Mouse (Mus musculus): ENCODE measurements around the gene Klk7. TPM values are rescaled to one million over a fixed set of nuclear protein-coding genes. Genes with fewer than 3 reads are reported as not detected.

The Klk7 gene
- polyA plus RNA-seq, 1 experiment from 2014 or later = not detected

DNA sequence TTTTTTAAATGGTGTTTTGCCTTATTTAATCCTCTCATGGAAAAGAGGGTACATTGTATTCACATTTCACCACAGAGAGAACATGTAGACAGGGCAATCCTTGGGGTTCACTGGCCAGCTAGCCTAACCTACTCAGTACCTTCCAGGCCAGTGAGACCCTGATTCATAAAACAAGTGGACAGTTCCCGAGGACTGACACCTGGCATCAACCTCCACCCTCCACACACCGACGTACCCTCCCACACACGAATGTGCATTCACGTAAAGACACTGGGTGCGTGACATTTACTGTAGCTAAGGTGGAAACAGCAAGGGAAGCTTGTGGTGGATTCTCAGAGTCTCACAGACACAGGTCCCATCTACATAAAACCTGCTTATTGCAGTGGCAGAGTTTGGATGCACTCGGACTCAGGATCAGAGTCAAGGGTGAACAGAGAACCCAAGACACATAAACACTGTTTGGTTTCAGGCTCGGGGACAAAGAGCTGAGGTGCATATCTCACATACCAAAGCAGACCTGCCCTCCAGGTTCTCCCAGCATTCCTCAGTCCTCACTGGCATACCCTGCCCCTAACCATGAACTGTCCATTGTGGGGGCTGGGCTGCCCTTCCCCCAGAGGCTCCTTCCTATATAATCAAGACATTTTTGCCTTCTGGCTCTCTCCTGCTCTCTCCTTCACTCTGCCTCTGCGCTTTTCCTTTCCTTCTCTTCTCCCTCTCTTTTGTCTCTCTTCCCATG lies 43.7 kb downstream of the Klk7 start:
- Histone ChIP-seq H3K4me1 (replicated peaks; ENCODE audit: control insufficient read depth, insufficient read depth, low read length) (no peaks in the 10 kb centered on the region), H3K9me3 (ENCODE audit: control insufficient read depth, low read length) (no peaks in the 10 kb centered on the region), H3K27me3 (ENCODE audit: control insufficient read depth, insufficient read depth, low read length) (no peaks in the 10 kb centered on the region), H3K9ac (ENCODE audit: low read length) (no peak overlapping the region), H3K4me2 (ENCODE audit: low read depth, low read length, severe bottlenecking) (no peak overlapping the region), H3K4me3 (ENCODE audit: low read depth, low read length) (no peak overlapping the region), H3K27ac (ENCODE audit: low read depth, low read length) (no peak overlapping the region), H3K36me3 (ENCODE audit: control insufficient read depth, insufficient read depth, low read length) (no peaks in the 10 kb centered on the region)
- ATAC-seq (replicated peaks; ENCODE audit: low FRiP score) (no peak), DNase-seq (ENCODE audit: low spot score) (no peak)
- WGBS = 83% methylated on average over 9 of the region's 9 CpGs

DNA sequence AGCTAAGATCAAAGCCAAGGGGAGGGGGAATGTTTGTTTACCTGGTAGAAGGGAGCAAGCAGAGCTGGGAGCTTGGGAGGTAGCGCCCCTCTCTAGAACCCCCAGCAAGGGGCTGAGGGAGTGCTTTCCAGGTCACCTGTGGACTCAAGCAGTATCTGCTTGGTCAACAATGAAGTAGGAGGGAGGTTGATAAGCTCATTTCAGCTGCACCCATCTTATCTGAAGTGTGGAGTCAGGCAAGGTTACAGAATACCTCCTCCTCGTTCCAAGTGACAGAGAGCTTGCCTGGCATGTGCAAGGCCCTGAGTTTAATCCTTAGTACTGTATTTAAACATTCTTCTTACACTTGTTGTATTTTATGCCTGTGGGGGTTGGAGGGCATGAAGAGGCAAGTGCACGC lies 44.6 kb downstream of the Klk7 start:
- H3K9me3 ChIP-seq (ENCODE audit: control insufficient read depth, low read length) = no peaks in the 10 kb centered on the region
- DNase-seq (ENCODE audit: low spot score) = no peak
- H3K36me3 ChIP-seq (ENCODE audit: control insufficient read depth, insufficient read depth, low read length) = no peaks in the 10 kb centered on the region
- WGBS = 76% methylated on average over 3 of the region's 3 CpGs
- H3K4me2 ChIP-seq (ENCODE audit: low read depth, low read length, severe bottlenecking) = no peak overlapping the region
- H3K4me1 ChIP-seq (replicated peaks; ENCODE audit: control insufficient read depth, insufficient read depth, low read length) = no peaks in the 10 kb centered on the region
- no peak overlapping the region for H3K9ac ChIP-seq (ENCODE audit: low read length)
- ATAC-seq (replicated peaks; ENCODE audit: low FRiP score) = no peak
- H3K27me3 ChIP-seq (ENCODE audit: control insufficient read depth, insufficient read depth, low read length) = no peaks in the 10 kb centered on the region
- no peak overlapping the region for H3K27ac ChIP-seq (ENCODE audit: low read depth, low read length)
- H3K4me3 ChIP-seq (ENCODE audit: low read depth, low read length) = no peak overlapping the region

DNA sequence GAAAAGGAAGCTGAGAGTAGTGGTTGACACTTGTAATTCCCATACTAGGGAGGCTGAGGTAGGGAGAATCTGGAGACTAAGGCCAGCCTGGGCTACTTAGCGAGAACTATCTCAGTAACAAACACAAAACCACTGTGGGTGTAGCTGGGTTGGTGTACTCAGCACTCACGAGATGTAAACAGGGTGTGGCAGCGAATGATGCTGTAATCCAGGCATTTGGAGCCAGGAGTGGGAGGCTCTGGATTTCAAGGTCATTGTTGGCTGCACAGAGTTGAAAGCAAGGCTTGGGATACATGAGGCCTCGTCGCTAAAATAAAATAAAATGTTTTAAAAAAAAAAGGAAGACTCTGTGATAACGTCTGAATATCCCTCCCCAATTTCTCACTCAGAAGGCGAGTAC lies 45.2 kb downstream of the Klk7 start:
- Histone ChIP-seq H3K36me3 (ENCODE audit: control insufficient read depth, insufficient read depth, low read length) (no peaks in the 10 kb centered on the region), H3K4me1 (replicated peaks; ENCODE audit: control insufficient read depth, insufficient read depth, low read length) (no peaks in the 10 kb centered on the region), H3K27me3 (ENCODE audit: control insufficient read depth, insufficient read depth, low read length) (no peaks in the 10 kb centered on the region), H3K9ac (ENCODE audit: low read length) (no peak overlapping the region), H3K4me3 (ENCODE audit: low read depth, low read length) (no peak overlapping the region), H3K4me2 (ENCODE audit: low read depth, low read length, severe bottlenecking) (no peak overlapping the region), H3K9me3 (ENCODE audit: control insufficient read depth, low read length) (no peaks in the 10 kb centered on the region), H3K27ac (ENCODE audit: low read depth, low read length) (no peak overlapping the region)
- no peak for ATAC-seq (replicated peaks; ENCODE audit: low FRiP score)
- WGBS = 84% methylated on average over 7 of the region's 7 CpGs
- DNase-seq (ENCODE audit: low spot score) = no peak

DNA sequence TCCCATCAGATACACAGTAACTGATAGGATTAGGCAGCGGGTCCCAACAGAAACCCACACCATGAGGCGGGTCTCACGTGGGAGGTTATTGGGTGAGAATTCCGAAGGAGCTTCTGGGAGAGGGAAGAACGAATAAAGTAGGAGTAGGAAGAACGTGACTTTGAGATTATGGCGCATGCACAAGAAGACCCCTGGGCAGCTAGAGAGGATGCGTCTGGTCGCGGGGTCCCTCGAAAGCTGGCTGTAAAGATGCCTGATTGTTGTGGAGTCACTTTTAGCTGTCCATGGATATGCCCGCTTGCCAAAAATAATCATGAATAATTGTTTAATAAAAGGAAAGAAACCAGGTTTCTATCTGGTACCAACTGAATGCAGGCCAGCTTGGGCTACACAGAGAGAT lies 46.4 kb downstream of the Klk7 start:
- Histone ChIP-seq H3K36me3 (ENCODE audit: control insufficient read depth, insufficient read depth, low read length) (no peaks in the 10 kb centered on the region), H3K4me1 (replicated peaks; ENCODE audit: control insufficient read depth, insufficient read depth, low read length) (no peaks in the 10 kb centered on the region), H3K9ac (ENCODE audit: low read length) (no peak overlapping the region), H3K4me3 (ENCODE audit: low read depth, low read length) (no peak overlapping the region), H3K27me3 (ENCODE audit: control insufficient read depth, insufficient read depth, low read length) (no peaks in the 10 kb centered on the region), H3K27ac (ENCODE audit: low read depth, low read length) (no peak overlapping the region), H3K4me2 (ENCODE audit: low read depth, low read length, severe bottlenecking) (no peak overlapping the region), H3K9me3 (ENCODE audit: control insufficient read depth, low read length) (no peaks in the 10 kb centered on the region)
- DNase-seq (ENCODE audit: low spot score) (no peak), ATAC-seq (replicated peaks; ENCODE audit: low FRiP score) (no peak)
- WGBS = 91% methylated on average over 12 of the region's 12 CpGs

DNA sequence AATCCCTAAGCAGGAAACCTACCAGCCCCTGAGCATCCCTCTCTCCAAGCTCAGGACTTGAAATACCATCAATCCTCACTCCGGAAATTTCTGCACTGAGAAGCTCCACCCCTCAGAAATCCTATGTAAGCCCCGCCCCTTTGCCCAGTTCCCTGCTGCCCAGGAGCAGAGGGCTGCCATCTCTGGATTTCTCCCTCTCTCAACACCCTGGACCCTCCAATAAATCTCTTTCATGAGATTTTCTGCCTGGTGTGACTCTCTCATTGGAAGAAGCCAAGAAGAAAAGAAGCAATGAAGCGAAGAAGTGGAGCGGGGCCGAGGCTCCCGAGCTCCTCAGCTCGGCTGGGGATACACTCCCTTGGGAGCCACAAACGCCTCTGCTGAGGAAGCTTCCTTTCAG lies 49.3 kb downstream of the Klk7 start:
- ATAC-seq (replicated peaks; ENCODE audit: low FRiP score) (peak; percentile 66; the same call in 1 of the 2 replicates), DNase-seq (ENCODE audit: low spot score) (no peak)
- Histone ChIP-seq H3K4me1 (replicated peaks; ENCODE audit: control insufficient read depth, insufficient read depth, low read length) (no peaks in the 10 kb centered on the region), H3K4me2 (ENCODE audit: low read depth, low read length, severe bottlenecking) (no peak overlapping the region), H3K4me3 (ENCODE audit: low read depth, low read length) (no peak overlapping the region), H3K36me3 (ENCODE audit: control insufficient read depth, insufficient read depth, low read length) (no peaks in the 10 kb centered on the region), H3K9ac (ENCODE audit: low read length) (no peak overlapping the region), H3K27ac (ENCODE audit: low read depth, low read length) (no peak overlapping the region), H3K27me3 (ENCODE audit: control insufficient read depth, insufficient read depth, low read length) (no peaks in the 10 kb centered on the region), H3K9me3 (ENCODE audit: control insufficient read depth, low read length) (no peaks in the 10 kb centered on the region)
- WGBS = 41% methylated on average over 8 of the region's 8 CpGs

Other genes starting within 250 kb of the Klk7 start
- 6.7 and 6.8 TPM in 2 replicates for gene Zfp658, start 249.0 kb upstream of the Klk7 start, polyA plus RNA-seq (2014; fragmentation: Nextera tagmentation; extraction: Ambion mirVana)
- gene Zfp719, start 231.7 kb upstream of the Klk7 start, polyA plus RNA-seq (2014; fragmentation: Nextera tagmentation; extraction: Ambion mirVana) = 16.0 and 16.9 TPM in 2 replicates
- 0.92 and 1.0 TPM in 2 replicates for gene Zfp819, start 204.1 kb upstream of the Klk7 start, polyA plus RNA-seq (2014; fragmentation: Nextera tagmentation; extraction: Ambion mirVana)
- not detected in 2 replicates for gene Ceacam18, start 176.6 kb upstream of the Klk7 start, polyA plus RNA-seq (2014; fragmentation: Nextera tagmentation; extraction: Ambion mirVana)
- gene Siglece, start 151.1 kb upstream of the Klk7 start, polyA plus RNA-seq (2014; fragmentation: Nextera tagmentation; extraction: Ambion mirVana) = 0.32 and 0.67 TPM in 2 replicates
- 13.7 and 14.3 TPM in 2 replicates for gene Ctu1, start 139.3 kb upstream of the Klk7 start, polyA plus RNA-seq (2014; fragmentation: Nextera tagmentation; extraction: Ambion mirVana)
- not detected in 2 replicates for gene Klk14, start 120.9 kb upstream of the Klk7 start, polyA plus RNA-seq (2014; fragmentation: Nextera tagmentation; extraction: Ambion mirVana)
- 0.40 TPM in 1 of 2 replicates, not detected in the other for gene Klk13, start 98.7 kb upstream of the Klk7 start, polyA plus RNA-seq (2014; fragmentation: Nextera tagmentation; extraction: Ambion mirVana)
- not detected in 2 replicates for gene Klk12, start 42.4 kb upstream of the Klk7 start, polyA plus RNA-seq (2014; fragmentation: Nextera tagmentation; extraction: Ambion mirVana)
- gene Klk11, start 36.7 kb upstream of the Klk7 start, polyA plus RNA-seq (2014; fragmentation: Nextera tagmentation; extraction: Ambion mirVana) = not detected in 2 replicates
- gene Klk10, start 30.3 kb upstream of the Klk7 start, polyA plus RNA-seq (2014; fragmentation: Nextera tagmentation; extraction: Ambion mirVana) = 0.17 and 0.20 TPM in 2 replicates
- gene Klk9, start 19.4 kb upstream of the Klk7 start, polyA plus RNA-seq (2014; fragmentation: Nextera tagmentation; extraction: Ambion mirVana) = not detected in 2 replicates
- gene Klk8, start 13.7 kb upstream of the Klk7 start, polyA plus RNA-seq (2014; fragmentation: Nextera tagmentation; extraction: Ambion mirVana) = 9.1 and 12.1 TPM in 2 replicates
- not detected in 2 replicates for gene Klk6, start 13.2 kb downstream of the Klk7 start, polyA plus RNA-seq (2014; fragmentation: Nextera tagmentation; extraction: Ambion mirVana)
- 0.31 and 0.51 TPM in 2 replicates for gene Klk5, start 30.7 kb downstream of the Klk7 start, polyA plus RNA-seq (2014; fragmentation: Nextera tagmentation; extraction: Ambion mirVana)
- not detected in 2 replicates for gene Klk4, start 69.9 kb downstream of the Klk7 start, polyA plus RNA-seq (2014; fragmentation: Nextera tagmentation; extraction: Ambion mirVana)
- not detected in 2 replicates for gene Klk15, start 122.4 kb downstream of the Klk7 start, polyA plus RNA-seq (2014; fragmentation: Nextera tagmentation; extraction: Ambion mirVana)
- not detected in 2 replicates for gene Klk1b8, start 139.4 kb downstream of the Klk7 start, polyA plus RNA-seq (2014; fragmentation: Nextera tagmentation; extraction: Ambion mirVana)
- gene Klk1b1, start 155.5 kb downstream of the Klk7 start, polyA plus RNA-seq (2014; fragmentation: Nextera tagmentation; extraction: Ambion mirVana) = not detected in 2 replicates
- not detected in 2 replicates for gene Klk1b9, start 164.8 kb downstream of the Klk7 start, polyA plus RNA-seq (2014; fragmentation: Nextera tagmentation; extraction: Ambion mirVana)
- gene Klk1b11, start 184.6 kb downstream of the Klk7 start, polyA plus RNA-seq (2014; fragmentation: Nextera tagmentation; extraction: Ambion mirVana) = not detected in 2 replicates
- not detected in 2 replicates for gene Klk1b26, start 200.9 kb downstream of the Klk7 start, polyA plus RNA-seq (2014; fragmentation: Nextera tagmentation; extraction: Ambion mirVana)
- gene Klk1b27, start 241.0 kb downstream of the Klk7 start, polyA plus RNA-seq (2014; fragmentation: Nextera tagmentation; extraction: Ambion mirVana) = not detected in 2 replicates

Measured in forebrain, embryonic 11.5 days (tissue).